Mouse (Mus musculus) embryonic fibroblast, embryonic 13.5 days (primary cell): ENCODE data around the gene Zfp512b.

Experiments used
- CTCF ChIP-seq: IDR thresholded peaks from 2 replicates; pipeline ENCODE4 v1.5.1; 2011; ENCODE audit warnings: mild to moderate bottlenecking, control low read depth, low read length, moderate library complexity, borderline replicate concordance; ENCODE audit not compliant: insufficient read depth
- POLR2A ChIP-seq: IDR thresholded peaks from 2 replicates; pipeline ENCODE4 v1.6.1; 2011; ENCODE audit warnings: low read depth, mild to moderate bottlenecking, control low read depth, low read length, moderate library complexity

DNA sequence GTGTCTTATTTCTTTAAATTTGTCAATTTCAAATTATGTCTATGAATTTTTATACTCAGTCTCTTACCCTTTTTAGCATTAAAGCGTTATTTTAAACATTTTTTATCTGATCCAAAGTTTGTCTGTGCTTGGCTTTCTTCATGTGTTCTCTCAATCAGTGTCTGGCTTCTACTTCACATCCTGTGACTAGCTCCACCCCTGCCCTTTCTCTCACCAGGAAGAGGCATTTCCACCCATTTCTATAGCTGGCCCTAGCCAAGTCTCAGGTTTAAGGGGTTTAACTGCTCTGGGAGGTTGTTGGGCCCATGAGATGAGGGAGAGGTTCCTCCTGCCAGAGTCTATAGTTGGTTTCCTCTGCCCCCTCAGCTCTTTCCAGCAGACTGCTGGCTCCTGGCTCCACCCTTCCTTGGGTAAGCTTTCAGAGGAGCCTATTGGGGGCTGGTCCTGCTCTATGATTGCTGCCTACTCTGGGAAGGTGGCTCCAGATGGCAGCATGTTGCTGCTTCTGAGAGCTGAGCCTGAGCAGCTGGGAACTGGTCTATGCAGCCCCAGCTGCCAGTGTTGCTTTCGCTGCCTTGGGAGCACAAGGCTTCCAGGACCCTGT lies 55.1 kb downstream of the Zfp512b start:
- TF ChIP-seq CTCF: no peak
- no peak for TF ChIP-seq POLR2A
